ENCODE assay signal across 14 mouse cellular contexts in the genomic region with DNA sequence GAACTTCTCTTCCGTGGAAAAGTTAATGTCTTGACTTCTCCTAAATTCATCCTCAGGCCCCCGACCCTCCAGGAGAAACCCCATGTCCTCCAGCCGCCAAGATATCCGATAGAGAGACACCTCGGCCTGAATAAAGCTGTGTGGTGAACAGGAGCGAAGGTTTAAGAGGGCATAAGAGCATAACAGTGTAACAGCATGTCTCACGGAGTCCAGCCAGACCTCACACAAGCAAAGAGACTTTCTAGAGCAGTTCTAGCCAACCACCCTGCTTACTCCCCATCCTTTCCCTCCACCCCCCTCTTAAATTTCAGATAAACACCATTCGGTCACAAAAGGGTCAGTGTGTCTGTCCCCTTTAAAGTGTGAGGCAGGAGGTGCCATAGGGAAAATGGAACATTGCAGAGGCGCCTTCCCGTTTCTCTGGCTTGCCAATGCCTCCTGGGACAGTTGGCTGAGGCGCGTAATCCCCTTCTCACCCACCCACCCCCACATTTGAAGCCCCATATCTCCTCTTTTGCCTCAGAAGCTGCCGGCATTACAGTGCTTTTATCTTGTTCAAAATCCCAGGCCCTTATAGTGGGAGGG. TPM values are rescaled to one million over a fixed set of nuclear protein-coding genes. Genes with fewer than 3 reads are reported as not detected.
A peak's percentile ranks its signal among the peaks of the same experiment; 100 is the strongest.
DNase-seq lines count a peak whose midpoint lies in the region; ATAC-seq and TF ChIP-seq lines count a peak whose summit lies in the region.
"Had no signal": no experiment of that assay in that cellular context is flagged by ENCODE, and none has a peak within 500 bp of the region (broad histone marks: within the 10 kb centered on the region; RNA-seq: fewer than 3 reads in every experiment).

No protein-coding gene starts in this region.

- ATAC-seq in hindbrain, postnatal 0 days: no peak
- ATAC-seq in lung, embryonic 16.5 days (ENCODE audit: low read depth): peak; percentile 26
- no peak for ATAC-seq in embryonic facial prominence, embryonic 12.5 days (ENCODE audit: insufficient number of reproducible peaks, insufficient read depth, low FRiP score, low TSS enrichment)
- no peak for ATAC-seq in limb, embryonic 12.5 days (ENCODE audit: insufficient number of reproducible peaks, insufficient read depth, low FRiP score, low TSS enrichment, low read depth)
- no peak for ATAC-seq in CD4-positive, CD25-positive, alpha-beta regulatory T cell, adult 4 months
- ATAC-seq: midbrain, embryonic 15.5 days had no signal

- no peak for TF ChIP-seq CTCF in hindbrain, postnatal 0 days (IDR thresholded peaks at IDR 0.05; ENCODE audit: low read depth)

- H3K4me2 ChIP-seq in hindbrain, postnatal 0 days (ENCODE audit: low read depth, low read length): no peak overlapping the region
- H3K4me2 ChIP-seq in lung, embryonic 16.5 days (ENCODE audit: low read depth, low read length): peak overlapping the region; percentile 79
- peak overlapping the region; percentile 65 for H3K4me2 ChIP-seq in embryonic facial prominence, embryonic 12.5 days (replicated peaks)
- peak overlapping the region; percentile 75 for H3K4me2 ChIP-seq in limb, embryonic 12.5 days
- H3K4me2 ChIP-seq: midbrain, embryonic 15.5 days had no signal

- DNase-seq in hindbrain, embryonic 10.5 days (ENCODE audit: low spot score): peak; percentile 43
- DNase-seq in hindbrain, postnatal 0 days (ENCODE audit: low spot score): no peak
- no peak for DNase-seq in lung, postnatal 25 days (ENCODE audit: low spot score)
- DNase-seq: cerebellum, adult 2 months; kidney, adult 2 months; thymus, postnatal 36 days had no signal

- no peaks in the 10 kb centered on the region for H3K36me3 ChIP-seq in hindbrain, embryonic 10.5 days
- no peaks in the 10 kb centered on the region for H3K36me3 ChIP-seq in hindbrain, postnatal 0 days (ENCODE audit: insufficient read depth, low read length)
- no peaks in the 10 kb centered on the region for H3K36me3 ChIP-seq in lung, embryonic 16.5 days (ENCODE audit: control insufficient read depth, insufficient read depth, low read length)
- no peaks in the 10 kb centered on the region for H3K36me3 ChIP-seq in embryonic facial prominence, embryonic 12.5 days
- H3K36me3 ChIP-seq in limb, embryonic 12.5 days: no peaks in the 10 kb centered on the region
- H3K36me3 ChIP-seq: G1E; midbrain, embryonic 15.5 days had no signal

- H3K4me1 ChIP-seq in hindbrain, embryonic 10.5 days (replicated peaks): peaks cover 33% of the 10 kb centered on the region
- no peaks in the 10 kb centered on the region for H3K4me1 ChIP-seq in hindbrain, postnatal 0 days (ENCODE audit: insufficient read depth, low read length)
- H3K4me1 ChIP-seq in lung, embryonic 16.5 days (replicated peaks; ENCODE audit: control insufficient read depth, insufficient read depth, low read length): peaks cover 28% of the 10 kb centered on the region
- H3K4me1 ChIP-seq in embryonic facial prominence, embryonic 12.5 days: peaks cover 32% of the 10 kb centered on the region
- H3K4me1 ChIP-seq in limb, embryonic 12.5 days (replicated peaks): peaks cover 37% of the 10 kb centered on the region

- H3K27me3 ChIP-seq in hindbrain, embryonic 10.5 days (ENCODE audit: insufficient read depth, poor library complexity, severe bottlenecking): peaks cover 100% of the 10 kb centered on the region
- peaks cover 93% of the 10 kb centered on the region for H3K27me3 ChIP-seq in hindbrain, postnatal 0 days (ENCODE audit: insufficient read depth, low read length)
- peaks cover 47% of the 10 kb centered on the region for H3K27me3 ChIP-seq in lung, embryonic 16.5 days (ENCODE audit: control insufficient read depth, insufficient read depth, low read depth, low read length)
- H3K27me3 ChIP-seq in embryonic facial prominence, embryonic 12.5 days: peaks cover 66% of the 10 kb centered on the region
- peaks cover 99% of the 10 kb centered on the region for H3K27me3 ChIP-seq in limb, embryonic 12.5 days

- no peak overlapping the region for H3K27ac ChIP-seq in hindbrain, embryonic 10.5 days
- no peak overlapping the region for H3K27ac ChIP-seq in hindbrain, postnatal 0 days
- peak overlapping the region; percentile 98 for H3K27ac ChIP-seq in lung, embryonic 16.5 days (ENCODE audit: low read length)
- peak overlapping the region; percentile 98 for H3K27ac ChIP-seq in embryonic facial prominence, embryonic 12.5 days
- no peak overlapping the region for H3K27ac ChIP-seq in limb, embryonic 12.5 days
- H3K27ac ChIP-seq: left cerebral cortex, adult 2 months; midbrain, embryonic 15.5 days had no signal

- H3K9ac ChIP-seq in hindbrain, postnatal 0 days (replicated peaks; ENCODE audit: low read length): no peak overlapping the region
- H3K9ac ChIP-seq in lung, embryonic 16.5 days (ENCODE audit: low read length): no peak overlapping the region
- H3K9ac ChIP-seq in embryonic facial prominence, embryonic 12.5 days: no peak overlapping the region; the same call in 1 of the 2 replicates
- H3K9ac ChIP-seq in limb, embryonic 12.5 days (replicated peaks): peak overlapping the region; percentile 23
- H3K9ac ChIP-seq: midbrain, embryonic 15.5 days had no signal

- H3K9me3 ChIP-seq in hindbrain, embryonic 10.5 days: no peaks in the 10 kb centered on the region
- no peaks in the 10 kb centered on the region for H3K9me3 ChIP-seq in hindbrain, postnatal 0 days (ENCODE audit: low read length)
- no peaks in the 10 kb centered on the region for H3K9me3 ChIP-seq in lung, embryonic 16.5 days (ENCODE audit: control insufficient read depth, low read length)
- H3K9me3 ChIP-seq in embryonic facial prominence, embryonic 12.5 days: no peaks in the 10 kb centered on the region
- no peaks in the 10 kb centered on the region for H3K9me3 ChIP-seq in limb, embryonic 12.5 days
- H3K9me3 ChIP-seq: midbrain, embryonic 15.5 days had no signal

- no peak overlapping the region for H3K4me3 ChIP-seq in hindbrain, embryonic 10.5 days
- H3K4me3 ChIP-seq in hindbrain, postnatal 0 days (ENCODE audit: low read length): no peak overlapping the region
- H3K4me3 ChIP-seq in lung, embryonic 16.5 days (ENCODE audit: low read length): no peak overlapping the region
- H3K4me3 ChIP-seq in embryonic facial prominence, embryonic 12.5 days: peak overlapping the region; percentile 57
- H3K4me3 ChIP-seq in limb, embryonic 12.5 days (replicated peaks): peak overlapping the region; percentile 48; the same call in 1 of the 2 replicates
- H3K4me3 ChIP-seq: left cerebral cortex, adult 2 months; midbrain, embryonic 15.5 days had no signal

- WGBS in hindbrain, embryonic 10.5 days: 1% methylated on average over 13 of the region's 13 CpGs
- 4% methylated on average over 13 of the region's 13 CpGs for WGBS in hindbrain, postnatal 0 days
- WGBS in lung, embryonic 16.5 days: 16% methylated on average over 13 of the region's 13 CpGs
- 6% methylated on average over 13 of the region's 13 CpGs for WGBS in embryonic facial prominence, embryonic 12.5 days
- WGBS in limb, embryonic 12.5 days: 10% methylated on average over 13 of the region's 13 CpGs

RNA-seq across cellular contexts. Expression of gene Tbx3, which starts 3.0 kb away (rescaled TPM):
- 5.8 and 13.0 TPM in 2 replicates for polyA plus RNA-seq in hindbrain, embryonic 10.5 days (2016; fragmentation: Nextera tagmentation; extraction: Ambion mirVana)
- total RNA-seq in hindbrain, postnatal 0 days (2014; rRNA removed): 1.3 and 6.7 TPM in 2 replicates
- polyA plus RNA-seq in hindbrain, postnatal 0 days (2015; fragmentation: Nextera tagmentation; extraction: Ambion mirVana): 2.4 and 2.9 TPM in 2 replicates
- 53.4 and 65.3 TPM in 2 replicates for polyA plus RNA-seq in lung, embryonic 16.5 days (2015; fragmentation: Nextera tagmentation; extraction: Ambion mirVana)
- polyA plus RNA-seq in embryonic facial prominence, embryonic 12.5 days (2016; fragmentation: Nextera tagmentation; extraction: Ambion mirVana): 59.5 and 65.3 TPM in 2 replicates
- polyA plus RNA-seq in limb, embryonic 12.5 days (2016; fragmentation: Nextera tagmentation; extraction: Ambion mirVana): 38.3 and 42.4 TPM in 2 replicates
- polyA plus RNA-seq in CD4-positive, CD25-positive, alpha-beta regulatory T cell, adult 4 months (2017; shearing (Covaris generic)): under 1 TPM in 1 of 2 experiments, not detected in 1; 0.28 TPM
- total RNA-seq: hematopoietic stem cell, adult 5-6 weeks had no signal
- polyA plus RNA-seq: G1E had no signal

Comparison
In these comparisons a context has a peak if more than half of its experiments do, and no peak if none do; other contexts are left out.
1. H3K27ac ChIP-seq: peak in lung, embryonic 16.5 days (single experiment) and embryonic facial prominence, embryonic 12.5 days (single experiment); none in hindbrain, embryonic 10.5 days (single experiment), hindbrain, postnatal 0 days (single experiment) and limb, embryonic 12.5 days (single experiment).
2. H3K4me3 ChIP-seq: peak in embryonic facial prominence, embryonic 12.5 days (single experiment) and limb, embryonic 12.5 days (single experiment); none in hindbrain, embryonic 10.5 days (single experiment), hindbrain, postnatal 0 days (single experiment) and lung, embryonic 16.5 days (single experiment).